Mouse (Mus musculus) heart, adult 18-20 months (tissue): ENCODE measurements at regions not wholly inside any gene's neighbourhood (a gene's known extent, or its start where the extent isn't known, plus 50 kb on each side); places are given as distances from the start of the nearest gene placed in this dataset.

Experiments
- DNase-seq, 2 experiments: peaks; one replicate each; pipeline ENCODE4 v3.0.0; 2021 to 2022; ENCODE audit warnings: mixed read lengths in 1 of 2
- microRNA-seq, 2 experiments: library from miRNA; unstranded; fragments of <30 nt; microRNA quantifications; one replicate each; pipeline ENCODE4 v1.2.0; 2022

DNA sequence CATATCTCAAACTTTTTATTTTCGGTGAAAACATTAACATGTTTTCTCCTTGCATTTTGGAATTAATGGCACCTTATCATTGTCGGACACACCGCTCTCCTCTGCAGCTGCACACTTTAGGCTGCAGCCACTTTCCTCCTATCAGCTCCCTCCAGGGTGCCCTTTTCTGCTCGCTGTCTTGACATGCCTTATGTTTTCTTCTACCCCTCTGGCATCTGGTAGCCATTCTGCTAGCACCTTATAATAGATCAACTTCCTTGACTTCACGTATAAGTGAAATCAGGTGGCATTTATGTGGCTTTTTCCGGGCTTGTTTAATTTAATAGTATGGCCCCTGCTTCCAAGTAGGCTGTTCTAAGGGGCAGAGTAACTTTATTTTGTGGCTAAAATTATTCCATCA, 747.8 kb downstream of the Slitrk6 start:
- no peak for DNase-seq

DNA sequence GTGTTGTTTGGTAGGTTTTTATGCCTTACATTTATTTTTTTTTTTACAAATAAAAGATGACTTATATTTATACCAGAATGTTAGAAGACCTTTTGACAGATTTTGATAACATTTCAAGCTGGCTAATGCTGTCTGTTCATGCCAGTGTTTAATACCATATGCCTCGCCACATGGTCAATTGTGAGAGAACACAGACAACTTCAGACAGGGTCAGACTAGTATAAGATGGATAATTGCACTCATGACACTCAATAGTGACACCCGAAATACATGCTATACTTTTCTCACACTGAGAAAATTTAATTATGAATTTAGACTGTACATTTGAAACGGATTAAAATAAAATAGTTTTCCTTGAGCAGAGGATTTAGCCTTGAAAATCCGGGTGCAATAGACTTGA, 769.9 kb downstream of the Slitrk6 start:
- no peak for DNase-seq

DNA sequence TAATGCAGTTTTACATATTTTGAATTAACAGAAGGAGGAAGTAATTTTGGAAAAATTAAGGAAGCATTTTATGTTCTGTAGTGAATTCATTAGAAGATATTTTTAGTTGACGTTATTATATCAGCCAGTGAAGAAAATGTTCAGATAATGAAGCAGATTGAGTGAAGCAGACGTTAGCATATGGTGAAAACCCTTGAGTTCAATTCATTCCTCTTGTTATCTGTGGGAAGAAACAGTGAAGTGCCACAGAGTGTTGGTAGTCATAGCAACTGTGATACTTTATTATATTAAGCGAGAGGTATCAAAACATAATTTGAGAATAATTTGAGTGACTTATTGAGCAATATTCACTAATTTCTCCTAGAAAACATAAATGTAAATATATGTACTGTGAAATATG, 796.9 kb downstream of the Slitrk6 start:
- DNase-seq = no peak

DNA sequence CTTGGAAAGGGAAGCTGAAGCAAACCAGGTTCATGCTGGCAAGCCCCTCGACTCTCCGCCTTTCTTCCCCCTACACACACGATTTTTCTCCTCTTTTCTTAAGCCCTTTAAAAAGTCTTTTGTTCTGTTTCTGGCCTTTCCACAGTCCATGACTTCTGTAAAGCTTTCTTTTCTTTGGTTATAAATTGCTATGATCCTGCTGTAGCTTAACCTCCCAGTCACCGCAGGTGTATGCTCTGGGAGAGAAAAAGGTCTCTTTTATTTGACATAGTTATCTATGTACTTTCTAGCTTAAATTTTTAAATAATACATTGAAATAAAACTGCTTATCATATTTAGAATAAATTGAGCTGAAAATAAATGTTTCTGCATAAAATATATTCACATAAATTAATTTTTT, 813.0 kb downstream of the Slitrk6 start:
- no peak for DNase-seq

DNA sequence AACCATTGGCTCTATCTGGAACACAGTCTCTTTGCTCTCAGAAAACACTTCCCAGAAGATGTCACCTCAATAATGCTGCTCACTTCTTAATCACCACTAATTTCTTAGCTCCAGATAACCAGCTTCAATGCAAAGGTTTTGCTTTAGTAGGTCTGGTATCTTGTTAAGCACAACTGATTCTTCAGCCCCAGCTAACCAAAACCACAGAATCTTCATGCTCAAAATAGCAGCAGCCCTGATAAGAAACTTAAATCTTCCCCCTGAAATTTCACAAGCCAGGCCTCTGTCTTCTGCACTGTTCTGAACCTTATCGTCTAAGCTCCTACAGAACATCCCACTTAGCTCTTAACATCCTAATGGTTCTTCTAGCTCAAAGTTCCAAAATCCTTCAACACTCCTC, 813.8 kb downstream of the Slitrk6 start:
- DNase-seq = no peak

DNA sequence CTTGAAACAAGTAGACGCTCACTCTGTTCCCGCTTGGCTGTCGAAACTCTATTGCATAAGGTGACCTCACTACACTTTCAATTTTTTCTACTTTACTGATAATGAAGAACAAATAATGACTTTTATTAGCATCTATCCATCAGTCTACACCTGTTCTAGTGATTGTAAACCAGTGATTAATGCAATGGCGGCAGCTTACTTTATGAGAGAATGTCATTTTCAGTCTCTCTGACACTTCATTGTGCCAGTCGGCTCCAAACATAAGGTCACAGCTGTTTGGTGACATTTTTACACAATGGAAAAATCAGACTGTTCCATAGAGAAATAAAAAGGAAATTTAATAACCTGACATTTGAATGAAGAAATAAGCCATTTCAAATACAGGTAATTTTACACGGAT, 817.5 kb downstream of the Slitrk6 start:
- DNase-seq = no peak

DNA sequence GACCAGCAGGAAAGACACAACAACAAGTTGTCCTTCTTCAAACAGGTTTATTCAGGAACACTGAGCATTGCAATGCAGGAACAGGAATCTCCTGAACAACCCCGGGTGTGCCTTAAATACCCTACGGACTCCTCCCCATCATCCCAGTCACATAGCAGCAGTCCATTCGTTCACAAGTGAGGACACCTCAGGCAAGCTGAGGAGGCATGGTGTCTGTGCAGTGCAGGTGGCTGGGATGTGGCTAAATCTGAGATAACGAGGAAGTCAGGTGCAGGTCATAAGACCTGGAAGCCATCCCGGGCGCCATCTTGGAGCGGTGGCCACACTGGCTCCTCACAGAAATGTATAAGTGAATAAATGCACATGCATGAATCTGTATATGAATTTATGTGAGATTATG, 826.0 kb downstream of the Slitrk6 start:
- no peak for DNase-seq

DNA sequence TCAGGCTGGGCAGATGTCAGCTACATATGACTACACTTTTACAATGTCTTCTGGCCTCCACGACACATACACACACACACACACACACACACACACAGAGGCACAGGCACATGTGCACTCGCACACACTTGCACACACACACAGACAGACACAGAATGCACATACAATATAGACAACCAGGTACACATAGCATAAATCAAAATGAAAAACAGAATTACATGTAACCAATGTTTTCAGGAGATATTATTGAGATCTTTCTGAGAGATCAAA, 863.1 kb downstream of the Slitrk6 start:
- DNase-seq = no peak

DNA sequence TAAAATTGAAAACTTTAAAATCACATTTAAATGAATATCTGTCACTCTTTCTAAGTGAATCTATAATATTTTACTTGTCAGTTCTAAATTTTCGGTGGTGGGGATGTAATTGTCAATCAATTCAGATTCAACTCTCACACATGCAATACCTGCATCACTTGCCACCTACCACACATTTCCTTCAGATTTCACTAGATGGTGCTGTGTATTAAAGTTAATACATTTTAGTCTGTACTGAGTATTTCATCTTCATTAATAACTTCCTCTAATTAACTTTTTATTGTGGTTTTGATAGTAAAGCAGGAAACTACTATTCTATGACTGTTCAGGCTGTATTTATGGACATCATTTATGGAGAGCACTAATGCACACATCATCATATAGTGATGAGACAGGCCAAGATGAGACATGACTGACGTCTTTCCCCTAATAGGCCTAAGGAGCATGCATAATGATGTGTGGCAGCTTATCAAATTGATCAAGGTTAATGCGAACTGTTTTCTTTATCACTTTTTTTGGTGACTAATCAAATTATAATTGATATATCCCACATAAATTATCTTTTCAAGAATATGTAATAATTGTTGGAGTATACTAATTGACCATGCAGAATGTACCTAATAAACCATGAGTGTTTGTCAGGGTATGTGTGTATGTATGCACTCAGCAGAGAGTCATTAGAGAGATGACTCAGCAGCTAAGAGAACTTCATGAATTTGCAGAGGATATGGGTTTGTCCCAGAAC, 863.6 kb downstream of the Slitrk6 start:
- no peak for DNase-seq

DNA sequence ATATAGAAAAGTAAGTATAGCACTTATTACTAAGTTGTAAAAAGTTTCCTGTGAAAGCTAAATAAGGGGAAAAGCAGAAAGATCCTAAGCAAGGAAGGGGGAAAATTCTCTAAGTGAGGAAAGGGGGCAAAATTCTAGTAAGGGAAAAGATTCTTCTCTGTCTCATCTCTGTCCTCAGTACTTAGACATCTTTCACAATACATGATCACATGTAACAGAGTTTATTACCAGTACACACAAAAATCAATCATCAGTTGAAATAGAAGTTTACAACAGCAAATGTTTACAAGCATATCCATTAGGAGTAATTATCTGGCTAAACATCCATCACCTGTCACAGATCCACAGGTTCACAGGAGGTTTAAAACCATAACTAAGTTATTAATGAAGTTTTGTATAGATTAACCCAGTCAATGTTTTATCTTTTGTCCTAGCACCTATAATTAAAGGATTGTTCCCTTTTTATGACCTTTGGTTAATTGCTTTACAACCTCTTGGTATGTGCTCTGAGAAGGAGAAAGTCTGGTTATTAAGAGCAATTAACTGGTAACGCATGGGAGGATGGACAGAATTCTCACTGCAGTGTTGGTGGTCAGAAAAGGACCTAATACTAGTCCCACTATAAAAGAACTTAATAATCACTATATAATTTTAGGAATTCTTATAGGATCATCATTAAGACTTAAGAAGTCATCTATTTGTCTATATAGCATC, 877.8 kb downstream of the Slitrk6 start:
- DNase-seq = no peak

DNA sequence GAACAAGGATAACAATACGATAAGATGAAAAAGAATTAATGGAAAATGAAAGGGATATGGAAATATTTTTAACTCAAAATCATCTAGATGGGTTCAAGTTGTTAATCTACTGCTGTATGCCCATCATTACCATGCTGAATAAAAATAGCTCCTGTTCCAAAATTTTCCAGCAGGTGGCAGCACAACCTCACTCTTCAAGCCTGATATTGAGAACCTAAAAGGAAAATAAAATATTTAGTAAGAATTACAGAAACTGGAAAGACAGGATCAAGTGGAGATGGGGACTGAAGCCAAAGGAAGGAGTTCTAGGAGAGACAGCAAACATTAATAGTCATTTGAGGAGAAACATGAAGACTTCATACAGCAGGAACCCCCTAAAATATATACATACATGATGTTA, 880.7 kb downstream of the Slitrk6 start:
- peak in 1 of 2 experiments; percentile 39 for DNase-seq

DNA sequence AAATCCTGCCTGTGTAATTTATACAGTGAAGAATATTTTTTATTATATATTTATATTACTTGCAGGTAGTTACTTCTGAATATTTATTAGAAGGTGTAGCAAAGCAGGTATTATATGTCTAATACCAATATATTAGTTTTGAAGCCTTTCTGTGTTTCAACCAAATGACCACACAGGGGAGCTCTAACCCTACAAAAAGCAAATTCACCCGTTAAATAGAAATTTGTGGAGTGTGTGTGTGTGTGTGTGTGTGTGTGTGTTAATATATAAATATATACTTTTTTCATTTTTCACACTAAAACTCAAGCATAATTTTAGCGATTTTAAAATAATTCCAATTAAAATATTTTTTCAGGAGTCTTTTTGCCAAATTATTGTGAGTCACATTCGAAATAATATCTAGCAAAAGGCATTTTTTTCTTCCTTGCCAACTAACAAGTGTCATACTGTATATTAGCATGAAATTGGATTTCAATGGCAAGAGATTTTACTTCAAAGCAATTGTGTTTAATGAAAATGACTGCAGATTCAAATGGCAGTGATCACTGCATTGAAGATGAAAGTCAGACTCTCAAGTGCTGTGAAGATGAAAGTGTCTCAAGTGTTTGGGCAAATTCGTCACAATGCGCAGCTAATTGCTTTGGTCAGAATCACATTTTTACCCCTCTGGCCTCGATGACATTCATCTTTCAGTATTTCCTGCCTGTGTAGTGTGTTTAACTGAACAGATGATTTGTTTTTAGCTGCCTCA, 914.4 kb downstream of the Slitrk6 start:
- DNase-seq = no peak

DNA sequence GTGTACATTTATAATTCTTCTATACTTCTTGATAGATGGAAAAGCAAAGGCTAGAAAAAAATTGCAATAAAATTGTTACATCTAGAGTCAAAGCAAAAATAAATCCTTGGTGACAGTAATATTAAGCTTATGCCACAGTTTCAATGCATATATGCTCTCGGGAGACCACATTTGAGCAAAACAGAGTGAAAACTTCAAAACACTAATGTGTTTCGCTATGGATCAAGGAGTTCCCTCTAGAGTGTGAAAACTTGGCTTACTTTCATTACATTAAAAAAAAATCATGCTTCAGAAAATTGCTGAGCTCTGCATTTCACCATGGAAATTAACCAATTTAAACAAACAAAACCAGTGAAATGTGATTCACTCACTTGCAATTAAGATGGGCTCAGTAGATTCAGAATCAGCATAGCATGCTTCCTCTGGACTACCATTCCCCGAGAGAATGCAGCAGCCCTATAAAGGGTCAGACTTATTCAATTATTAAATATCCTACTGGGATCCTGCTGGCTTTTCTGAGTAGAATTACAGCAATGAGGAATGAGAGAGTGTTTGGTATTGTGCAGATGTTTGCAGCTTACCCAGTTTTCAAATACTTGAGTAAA, 888.7 kb upstream of the Slitrk1 start:
- no peak for DNase-seq

DNA sequence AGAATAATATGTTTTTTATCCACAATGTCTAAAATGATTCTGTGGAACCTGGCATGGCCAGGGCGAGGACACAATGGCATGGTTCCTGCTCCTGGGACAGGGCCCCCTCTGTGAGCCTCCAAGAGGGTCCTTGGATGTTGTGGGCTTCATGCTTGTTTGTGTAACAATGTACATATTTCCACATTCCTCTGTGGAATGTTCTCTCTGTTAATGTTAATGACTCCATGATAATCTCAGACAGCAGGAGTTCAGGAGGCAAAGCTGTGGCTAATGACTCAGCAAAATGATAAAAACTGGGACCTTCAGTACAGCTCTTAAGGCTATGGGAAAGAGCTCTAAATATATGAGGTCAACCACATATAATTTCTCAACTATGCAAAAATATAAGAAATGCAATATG, 858.3 kb upstream of the Slitrk1 start:
- no peak for DNase-seq

DNA sequence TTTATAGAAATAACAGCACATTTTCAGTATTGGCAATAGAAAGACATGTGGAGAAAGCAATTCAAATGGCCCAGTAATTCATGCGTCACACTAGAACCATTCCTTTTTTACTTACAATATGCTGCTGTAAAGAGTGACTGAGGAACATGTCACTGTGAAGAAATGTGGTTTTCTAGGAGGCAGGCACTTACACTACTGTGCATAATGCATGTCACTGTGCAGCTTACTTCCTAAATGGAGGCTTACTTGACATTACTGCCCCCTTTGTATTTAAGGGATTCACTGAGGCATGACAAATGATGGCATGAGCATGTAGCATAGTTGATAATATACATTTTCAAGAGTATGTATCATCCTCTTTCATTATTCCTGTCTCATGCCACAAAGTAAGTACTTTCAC, 846.9 kb upstream of the Slitrk1 start:
- no peak for DNase-seq

Small RNAs in the stretch of these regions (microRNA-seq; reads per million reads assigned to microRNA genes)
- gene Gm24369 = 0 reads per million in 2 experiments
